Mouse (Mus musculus) adrenal gland, postnatal 14 days (tissue): ENCODE results near the gene Zscan4d. TPM values are rescaled to one million over a fixed set of nuclear protein-coding genes. Genes with fewer than 3 reads are reported as not detected.
"Not testable (repeated sequence)": the region's sequence is repeated elsewhere in the genome, so short reads cannot be mapped to it uniquely, and the experiment has no call there.

Experiments
- DNase-seq: peaks from one replicate; pipeline ENCODE4 v3.0.0; 2021; ENCODE audit warnings: mixed read lengths
- long read RNA-seq, 2 experiments: library from polyadenylated mRNA; stranded (forward); transcript quantifications; one replicate each; pipeline ENCODE4 v2.0.0; 2021
- total RNA-seq: library from RNA; stranded (reverse); gene quantifications from 2 replicates; pipeline ENCODE4 v1.2.3, GENCODE M21; 2021

The Zscan4d gene
- not detected in 2 replicates for total RNA-seq
- long read RNA-seq, experiment 1, result 0 reads
- long read RNA-seq, experiment 2, result 0 reads

- DNase-seq, result not testable (repeated sequence)
Observed at GRCm38 (mm10) chr7:11166059-11166458, at the start of gene Zscan4d. Gene Zscan4d, minus strand, starts transcription at chr7:11166159.

- DNase-seq, result not testable (repeated sequence)
Observed at GRCm38 (mm10) chr7:11158036-11158435, 7.9 kb downstream of the Zscan4d start.

Other genes with a start within 250 kb of the Zscan4d start
- gene Zscan4c, start 160.4 kb downstream of the Zscan4d start, total RNA-seq, result not detected in 2 replicates
- gene Zscan4-ps1, start 96.5 kb downstream of the Zscan4d start, total RNA-seq, result not detected in 2 replicates
- not detected in 2 replicates for gene Zscan4e, start 144.5 kb upstream of the Zscan4d start, total RNA-seq
- gene Zscan4f, start 231.8 kb upstream of the Zscan4d start, total RNA-seq, result not detected in 2 replicates